Mouse (Mus musculus): ENCODE results near the gene Dmrt3. TPM values are rescaled to one million over a fixed set of nuclear protein-coding genes. Genes with fewer than 3 reads are reported as not detected.

The Dmrt3 gene
- 1.0 and 2.9 TPM in 2 replicates for polyA plus RNA-seq (2016; fragmentation: Nextera tagmentation; extraction: Ambion mirVana)

GRCm38 (mm10) chr19:25610015-25610410 is at the start of gene Dmrt3:
Dmrt3 (plus strand) TSS chr19:25610301.
- peak within 1 kb of the TSS; percentile 44; the same call in 1 of the 2 replicates for H3K9ac ChIP-seq (replicated peaks)
- WGBS = under 1% methylated on average over 27 of the region's 29 CpGs
- ATAC-seq (ENCODE audit: low FRiP score, low read depth) = peak; percentile 31; the same call in 1 of the 2 replicates
- peaks cover 22% of the 10 kb centered on the region for H3K4me1 ChIP-seq
- H3K9me3 ChIP-seq = no peaks in the 10 kb centered on the region
- H3K4me2 ChIP-seq (replicated peaks) = peak within 1 kb of the TSS; percentile 58
- no peaks in the 10 kb centered on the region for H3K36me3 ChIP-seq
- H3K4me3 ChIP-seq = peak within 1 kb of the TSS; percentile 43
- H3K27ac ChIP-seq (replicated peaks) = no peak within 1 kb of the TSS; the same call in 1 of the 2 replicates
- H3K27me3 ChIP-seq = peaks cover 97% of the 10 kb centered on the region

DNA sequence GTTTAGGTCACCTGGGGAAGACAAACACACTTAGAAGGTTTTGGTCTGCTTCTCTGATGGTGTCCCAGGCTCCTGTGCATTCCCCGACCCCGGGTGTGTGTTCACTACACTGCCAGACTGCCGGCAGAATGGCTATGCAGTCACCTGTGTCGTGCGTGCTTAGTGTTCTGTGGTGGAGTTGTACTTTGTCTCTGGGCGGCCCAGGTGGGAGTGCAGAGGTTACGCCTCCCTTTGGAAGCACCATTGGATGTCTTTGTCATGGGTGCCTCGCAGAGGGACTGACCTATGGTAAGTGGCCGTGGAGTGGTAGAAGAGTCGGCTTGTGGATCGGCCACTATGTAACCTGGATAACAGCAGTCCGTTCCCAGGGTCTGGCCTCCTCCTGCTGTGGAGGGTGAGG is 45.7 kb upstream of the Dmrt3 start:
- no peaks in the 10 kb centered on the region for H3K9me3 ChIP-seq
- 84% methylated on average over 12 of the region's 12 CpGs for WGBS
- no peak overlapping the region for H3K4me3 ChIP-seq
- H3K27ac ChIP-seq (replicated peaks) = no peak overlapping the region
- H3K4me1 ChIP-seq = no peaks in the 10 kb centered on the region
- no peak for ATAC-seq (ENCODE audit: low FRiP score, low read depth)
- no peak overlapping the region for H3K9ac ChIP-seq (replicated peaks)
- no peaks in the 10 kb centered on the region for H3K36me3 ChIP-seq
- no peak overlapping the region for H3K4me2 ChIP-seq (replicated peaks)
- 0 out of 2 replicates have a peak, but pooled peaks cover 19% of the 10 kb centered on the region for H3K27me3 ChIP-seq

DNA sequence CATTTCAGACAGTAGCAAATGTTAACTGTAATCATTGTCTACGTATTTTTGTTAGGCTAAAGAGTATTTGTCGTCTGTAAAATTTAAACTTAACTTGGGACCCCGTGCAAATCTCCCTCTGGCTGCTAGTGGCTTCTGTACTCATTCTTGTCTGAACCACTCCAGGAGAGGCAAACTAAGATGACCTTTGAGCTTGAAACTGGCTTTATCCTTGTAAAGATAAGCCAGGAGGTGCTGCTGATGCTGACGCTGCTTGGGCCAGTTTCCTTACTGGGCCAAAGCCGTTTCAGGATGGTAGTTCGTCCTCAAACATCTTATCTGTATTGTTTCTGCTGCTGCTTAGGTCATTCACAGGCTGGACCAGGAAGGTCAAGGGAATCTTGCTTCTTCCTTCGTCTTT is 40.3 kb upstream of the Dmrt3 start:
- no peak overlapping the region for H3K9ac ChIP-seq (replicated peaks)
- H3K4me2 ChIP-seq (replicated peaks) = no peak overlapping the region
- peaks cover 5% of the 10 kb centered on the region for H3K4me1 ChIP-seq
- no peak for ATAC-seq (ENCODE audit: low FRiP score, low read depth)
- H3K27me3 ChIP-seq = peaks cover 44% of the 10 kb centered on the region
- no peaks in the 10 kb centered on the region for H3K36me3 ChIP-seq
- no peak overlapping the region for H3K4me3 ChIP-seq
- 84% methylated on average over 7 of the region's 7 CpGs for WGBS
- H3K27ac ChIP-seq (replicated peaks) = no peak overlapping the region
- H3K9me3 ChIP-seq = no peaks in the 10 kb centered on the region

DNA sequence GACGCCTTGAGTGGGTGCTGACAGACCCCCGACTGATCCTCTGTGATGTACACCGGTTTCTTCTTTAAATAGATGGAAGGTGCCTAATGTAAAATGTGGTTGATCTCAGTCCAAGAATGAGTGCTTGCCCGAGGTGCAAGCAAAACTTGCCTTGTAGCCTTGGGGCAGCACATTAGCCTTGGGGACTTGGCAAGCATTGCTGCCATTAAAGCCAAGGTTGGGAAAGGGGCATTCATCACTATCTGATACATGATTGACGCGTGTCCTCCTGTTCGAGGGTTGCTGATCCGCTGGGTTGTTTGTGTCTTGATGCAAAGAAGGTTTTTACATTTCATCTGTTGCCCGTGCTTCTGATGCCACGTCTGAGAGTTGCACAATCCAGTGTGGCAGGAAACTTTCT is 35.7 kb upstream of the Dmrt3 start:
- no peak for ATAC-seq (ENCODE audit: low FRiP score, low read depth)
- Histone ChIP-seq H3K4me2 (replicated peaks) (no peak overlapping the region), H3K36me3 (no peaks in the 10 kb centered on the region), H3K27me3 (peaks cover 51% of the 10 kb centered on the region), H3K9me3 (no peaks in the 10 kb centered on the region), H3K4me1 (peaks cover 19% of the 10 kb centered on the region), H3K27ac (replicated peaks) (no peak overlapping the region), H3K9ac (replicated peaks) (no peak overlapping the region), H3K4me3 (no peak overlapping the region)
- WGBS = 52% methylated on average over 10 of the region's 10 CpGs

- no peaks in the 10 kb centered on the region for H3K9me3 ChIP-seq
- no peak overlapping the region for H3K27ac ChIP-seq (replicated peaks)
- no peak for ATAC-seq (ENCODE audit: low FRiP score, low read depth)
- no peaks in the 10 kb centered on the region for H3K36me3 ChIP-seq
- H3K4me3 ChIP-seq = no peak overlapping the region
- peaks cover 46% of the 10 kb centered on the region for H3K27me3 ChIP-seq
- H3K4me1 ChIP-seq = peaks cover 19% of the 10 kb centered on the region
- WGBS = 17% methylated on average over 17 of the region's 17 CpGs
- no peak overlapping the region for H3K9ac ChIP-seq (replicated peaks)
- H3K4me2 ChIP-seq (replicated peaks) = peak overlapping the region; percentile 30
Observed at GRCm38 (mm10) chr19:25574981-25575814, 34.9 kb upstream of the Dmrt3 start.

- Histone ChIP-seq H3K4me2 (replicated peaks) (no peak overlapping the region), H3K27ac (replicated peaks) (no peak overlapping the region), H3K4me3 (no peak overlapping the region), H3K9ac (replicated peaks) (no peak overlapping the region), H3K9me3 (no peaks in the 10 kb centered on the region), H3K36me3 (no peaks in the 10 kb centered on the region), H3K4me1 (peaks cover 19% of the 10 kb centered on the region), H3K27me3 (peaks cover 31% of the 10 kb centered on the region)
- WGBS = 94% methylated on average over 2 of the region's 2 CpGs
- no peak for ATAC-seq (ENCODE audit: low FRiP score, low read depth)
Observed at GRCm38 (mm10) chr19:25578358-25578757, 31.7 kb upstream of the Dmrt3 start.

GRCm38 (mm10) chr19:25579440-25579839 is 30.7 kb upstream of the Dmrt3 start:
- Histone ChIP-seq H3K27me3 (peaks cover 25% of the 10 kb centered on the region), H3K9me3 (no peaks in the 10 kb centered on the region), H3K27ac (replicated peaks) (no peak overlapping the region), H3K4me3 (no peak overlapping the region), H3K9ac (replicated peaks) (no peak overlapping the region), H3K4me1 (peaks cover 17% of the 10 kb centered on the region), H3K4me2 (replicated peaks) (no peak overlapping the region), H3K36me3 (no peaks in the 10 kb centered on the region)
- WGBS = 93% methylated on average over 2 of the region's 2 CpGs
- no peak for ATAC-seq (ENCODE audit: low FRiP score, low read depth)

GRCm38 (mm10) chr19:25597717-25598232 is 12.3 kb upstream of the Dmrt3 start:
- H3K9me3 ChIP-seq = no peaks in the 10 kb centered on the region
- H3K36me3 ChIP-seq = no peaks in the 10 kb centered on the region
- no peak for ATAC-seq (ENCODE audit: low FRiP score, low read depth)
- 70% methylated on average over 3 of the region's 3 CpGs for WGBS
- H3K9ac ChIP-seq (replicated peaks) = no peak overlapping the region
- peaks cover 3% of the 10 kb centered on the region; the same call in 1 of the 2 replicates for H3K4me1 ChIP-seq
- H3K4me3 ChIP-seq = no peak overlapping the region
- no peak overlapping the region for H3K4me2 ChIP-seq (replicated peaks)
- H3K27ac ChIP-seq (replicated peaks) = no peak overlapping the region
- H3K27me3 ChIP-seq = peaks cover 79% of the 10 kb centered on the region

- Histone ChIP-seq H3K4me3 (no peak overlapping the region), H3K27me3 (peaks cover 84% of the 10 kb centered on the region), H3K9me3 (no peaks in the 10 kb centered on the region), H3K4me1 (peaks cover 3% of the 10 kb centered on the region; the same call in 1 of the 2 replicates), H3K4me2 (replicated peaks) (no peak overlapping the region), H3K27ac (replicated peaks) (no peak overlapping the region), H3K9ac (replicated peaks) (no peak overlapping the region), H3K36me3 (no peaks in the 10 kb centered on the region)
- 1% methylated on average over 4 of the region's 4 CpGs for WGBS
- peak; percentile 52; the same call in 1 of the 2 replicates for ATAC-seq (ENCODE audit: low FRiP score, low read depth)
Observed at GRCm38 (mm10) chr19:25598626-25599025, 11.5 kb upstream of the Dmrt3 start.

DNA sequence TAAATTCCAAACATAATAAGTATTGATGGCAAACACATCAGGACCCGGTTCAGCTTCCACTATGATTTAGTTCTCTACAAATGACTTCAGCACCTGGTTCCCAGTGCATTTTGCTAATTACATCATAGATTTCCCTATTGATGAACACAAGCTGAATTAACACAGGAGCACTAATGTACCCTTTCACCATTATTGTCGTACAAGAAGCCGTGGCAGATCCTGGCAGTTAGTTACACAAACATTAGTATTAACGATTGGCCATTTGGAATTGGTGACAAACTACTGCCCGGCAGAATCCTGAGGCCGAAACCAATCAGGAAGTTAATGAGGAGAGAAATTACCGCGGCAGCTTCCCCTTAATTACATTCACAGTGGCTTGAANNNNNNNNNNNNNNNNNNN is 8.1 kb upstream of the Dmrt3 start:
- H3K4me3 ChIP-seq = no peak overlapping the region
- 13% methylated on average over 8 of the region's 8 CpGs for WGBS
- H3K27ac ChIP-seq (replicated peaks) = no peak overlapping the region
- H3K4me2 ChIP-seq (replicated peaks) = no peak overlapping the region
- H3K9ac ChIP-seq (replicated peaks) = no peak overlapping the region
- H3K36me3 ChIP-seq = no peaks in the 10 kb centered on the region
- ATAC-seq (ENCODE audit: low FRiP score, low read depth) = no peak
- H3K27me3 ChIP-seq = peaks cover 90% of the 10 kb centered on the region
- H3K9me3 ChIP-seq = no peaks in the 10 kb centered on the region
- peaks cover 10% of the 10 kb centered on the region; the same call in 1 of the 2 replicates for H3K4me1 ChIP-seq

- Histone ChIP-seq H3K27me3 (peaks cover 91% of the 10 kb centered on the region), H3K4me2 (replicated peaks) (no peak overlapping the region), H3K9ac (replicated peaks) (no peak overlapping the region), H3K9me3 (no peaks in the 10 kb centered on the region), H3K36me3 (no peaks in the 10 kb centered on the region), H3K4me3 (no peak overlapping the region), H3K4me1 (peaks cover 22% of the 10 kb centered on the region), H3K27ac (replicated peaks) (no peak overlapping the region)
- under 1% methylated on average over 21 of the region's 21 CpGs for WGBS
- ATAC-seq (ENCODE audit: low FRiP score, low read depth) = 0 out of 2 replicates have a peak, but pooled peaks have one; percentile 21
Observed at GRCm38 (mm10) chr19:25607461-25608205, 2.5 kb upstream of the Dmrt3 start.

DNA sequence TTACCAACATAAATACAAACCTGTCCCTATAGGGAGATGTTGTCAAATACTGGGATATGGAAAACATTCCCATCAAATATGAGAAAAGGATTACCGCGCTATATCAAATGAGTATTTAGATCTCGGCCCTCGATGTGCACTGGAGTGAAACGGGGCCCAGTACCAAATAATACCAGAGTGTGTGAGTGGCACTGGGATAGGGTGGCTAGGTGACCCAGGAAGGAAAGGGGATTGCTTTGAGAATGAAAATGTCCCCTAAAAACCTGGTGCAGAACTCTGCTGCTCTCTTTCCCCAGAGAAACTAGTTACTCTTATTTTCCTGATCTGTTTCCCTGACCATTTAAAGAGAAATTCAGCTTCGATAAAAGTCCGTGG is 1.9 kb upstream of the Dmrt3 start:
- Histone ChIP-seq H3K4me3 (no peak overlapping the region), H3K27ac (replicated peaks) (no peak overlapping the region), H3K9ac (replicated peaks) (no peak overlapping the region), H3K9me3 (no peaks in the 10 kb centered on the region), H3K4me1 (peaks cover 22% of the 10 kb centered on the region), H3K27me3 (peaks cover 91% of the 10 kb centered on the region), H3K36me3 (no peaks in the 10 kb centered on the region), H3K4me2 (replicated peaks) (no peak overlapping the region)
- under 1% methylated on average over 7 of the region's 7 CpGs for WGBS
- no peak for ATAC-seq (ENCODE audit: low FRiP score, low read depth)
